Mouse (Mus musculus): ENCODE measurements around the gene Selenoo.

DNA sequence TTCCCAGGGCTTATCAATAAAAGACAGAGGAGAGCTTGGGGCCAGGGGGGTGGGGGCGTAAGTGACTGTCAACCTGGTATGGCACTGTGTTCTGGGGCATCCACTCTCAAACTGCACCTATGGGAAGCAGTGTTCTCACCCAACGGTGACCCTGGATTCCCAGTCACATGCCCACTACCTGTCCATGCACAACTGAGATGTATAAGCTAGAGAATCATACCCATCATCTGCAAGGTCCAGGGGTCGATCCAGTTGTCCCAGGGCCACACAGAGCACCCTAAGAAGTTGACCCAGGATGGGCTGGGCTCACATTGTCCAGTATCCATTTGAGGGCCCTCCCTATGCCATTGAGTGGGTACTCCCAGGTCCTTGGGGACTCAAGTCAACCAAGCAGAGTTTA is 35.4 kb downstream of the Selenoo start:
- no peak for TF ChIP-seq GATA1 (IDR thresholded peaks at IDR 0.05; ENCODE audit: borderline replicate concordance, low read length)
- no peak for TF ChIP-seq FLI1 (IDR thresholded peaks at IDR 0.05; ENCODE audit: low read length)
